Mouse (Mus musculus) bone marrow, adult 2 months (tissue): Measurements from ENCODE around the gene Saxo1. TPM values are rescaled to one million over a fixed set of nuclear protein-coding genes. Genes with fewer than 3 reads are reported as not detected.

Source experiments
- H3K27ac ChIP-seq: fragments of 200-500 bp; 2 replicates; pipeline ENCODE4 v1.5.1; 2012; ENCODE audit warnings: low read depth, mild to moderate bottlenecking, control low read depth, inconsistent platforms, low read length; ENCODE audit not compliant: control insufficient read depth, poor library complexity, insufficient read depth
- H3K4me1 ChIP-seq: fragments of 200-500 bp; 2 replicates; pipeline ENCODE4 v1.6.1; 2011; ENCODE audit warnings: low read length; ENCODE audit not compliant: control insufficient read depth, insufficient read depth
- H3K4me3 ChIP-seq: fragments of 200-500 bp; replicated peaks from 2 replicates; pipeline ENCODE3; 2011; ENCODE audit warnings: mild to moderate bottlenecking, low read depth, low read length, control low read depth; ENCODE audit not compliant: control insufficient read depth
- CTCF ChIP-seq: fragments of 200-500 bp; IDR thresholded peaks from 2 replicates; pipeline ENCODE4 v1.5.1; 2011; ENCODE audit warnings: low read length, control low read depth; ENCODE audit not compliant: control insufficient read depth, insufficient read depth
- POLR2A ChIP-seq: fragments of 200-500 bp; IDR thresholded peaks from 2 replicates; pipeline ENCODE4 v1.6.1; 2011; ENCODE audit warnings: low read depth, mild to moderate bottlenecking, control low read depth, low read length, borderline replicate concordance; ENCODE audit not compliant: control insufficient read depth
- WGBS: fragments of 180-500 bp; shearing (Covaris S2); methylation state at CpG from one replicate; pipeline ENCODE4 v1.1.7; 2018; 5-methylcytosine and 5-hydroxymethylcytosine counted together
- polyA plus RNA-seq: library from polyadenylated mRNA; stranded (reverse); fragments of >200 nt; gene quantifications from 2 replicates; pipeline ENCODE4 v1.2.4, GENCODE M21; 2011; ENCODE audit warnings: low replicate concordance; ENCODE audit not compliant: missing spikeins, insufficient read depth, insufficient read length

Saxo1 gene
- polyA plus RNA-seq, 1 experiment = not detected

DNA sequence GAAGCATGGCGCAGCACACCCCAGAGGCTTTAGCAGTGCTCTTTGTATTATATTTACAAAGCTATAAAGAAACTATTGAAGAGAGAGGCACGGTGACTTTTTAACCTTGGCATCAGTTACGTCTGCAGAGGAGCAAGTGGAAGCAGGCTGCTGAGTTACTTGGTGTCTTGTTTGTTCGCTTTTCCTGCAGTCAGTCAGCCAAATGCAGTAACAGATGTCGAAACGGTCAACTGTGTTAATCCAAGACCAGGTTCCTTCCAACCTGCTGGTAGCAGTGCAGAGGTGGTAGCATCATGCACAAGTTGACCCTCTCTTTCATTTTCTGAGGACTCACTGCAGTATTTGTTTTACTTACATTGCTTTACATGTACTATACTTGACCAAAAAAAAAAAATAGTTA lies 135.5 kb downstream of the Saxo1 start:
- Histone ChIP-seq H3K4me1 (no peaks in the 10 kb centered on the region), H3K4me3 (no peak overlapping the region), H3K27ac (no peak overlapping the region)
- TF ChIP-seq CTCF (no peak), POLR2A (no peak)
- 81% methylated on average over 6 of the region's 6 CpGs for whole genome bisulfite sequencing

DNA sequence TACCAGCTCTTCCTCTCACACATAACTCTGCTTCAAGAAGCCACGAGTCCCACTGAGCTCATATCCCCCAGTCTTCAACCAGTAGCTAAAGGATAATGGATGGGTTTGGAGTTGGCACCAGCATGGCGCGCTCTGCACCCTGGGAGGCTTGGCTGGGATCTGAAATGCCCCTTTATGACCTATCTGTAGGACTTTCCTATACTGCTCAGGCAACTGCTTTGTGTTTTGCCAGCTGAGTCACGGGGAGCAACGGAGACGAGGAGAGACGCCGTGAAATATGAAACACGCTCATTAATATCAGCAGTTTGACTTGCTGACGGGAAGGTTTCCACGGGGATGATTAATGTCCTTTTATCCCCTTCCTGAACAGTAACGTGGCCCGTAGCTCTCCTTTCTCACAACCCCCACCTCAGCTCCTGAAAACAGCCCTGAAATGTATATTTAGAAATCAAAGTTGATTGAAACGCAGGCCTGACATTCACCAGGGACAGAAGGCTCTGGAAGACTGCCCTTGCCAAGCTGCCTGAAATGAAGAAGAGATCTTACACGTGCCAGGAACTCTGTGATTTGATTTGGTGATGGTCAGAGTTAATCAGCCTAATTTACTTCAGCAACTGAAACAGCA lies 141.6 kb downstream of the Saxo1 start:
- no peak overlapping the region for H3K27ac ChIP-seq
- H3K4me3 ChIP-seq = no peak overlapping the region
- TF ChIP-seq POLR2A = no peak
- no peak for TF ChIP-seq CTCF
- no peaks in the 10 kb centered on the region for H3K4me1 ChIP-seq
- 49% methylated on average over 15 of the region's 15 CpGs for WGBS

GRCm38 (mm10) chr4:86413388-86413787 lies 144.7 kb downstream of the Saxo1 start:
- Histone ChIP-seq H3K4me1 (no peaks in the 10 kb centered on the region), H3K4me3 (no peak overlapping the region), H3K27ac (no peak overlapping the region)
- no peak for TF ChIP-seq POLR2A
- TF ChIP-seq CTCF = no peak
- 64% methylated on average over 3 of the region's 3 CpGs for WGBS

DNA sequence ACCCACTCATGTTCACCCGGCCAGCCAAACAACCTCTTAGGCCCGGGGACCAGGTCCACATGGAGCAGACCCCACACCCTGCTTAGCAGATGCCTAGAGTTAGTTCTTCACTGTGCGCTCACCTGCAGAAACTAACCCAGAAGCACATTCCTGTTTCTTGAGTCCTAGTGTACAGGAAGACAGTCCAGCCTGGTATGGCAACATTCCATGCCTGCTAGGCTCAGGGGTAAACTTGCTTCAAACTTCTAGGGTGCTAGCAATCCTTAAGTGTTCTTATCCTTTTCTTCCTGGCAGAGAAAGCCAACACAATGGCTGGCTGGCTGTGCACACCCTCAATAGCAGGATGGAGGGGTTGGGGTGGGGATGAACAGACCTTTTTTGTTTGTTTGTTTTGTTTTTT lies 147.2 kb downstream of the Saxo1 start:
- TF ChIP-seq CTCF = no peak
- no peak for TF ChIP-seq POLR2A
- no peaks in the 10 kb centered on the region for H3K4me1 ChIP-seq
- 86% methylated on average over 3 of the region's 3 CpGs for WGBS

DNA sequence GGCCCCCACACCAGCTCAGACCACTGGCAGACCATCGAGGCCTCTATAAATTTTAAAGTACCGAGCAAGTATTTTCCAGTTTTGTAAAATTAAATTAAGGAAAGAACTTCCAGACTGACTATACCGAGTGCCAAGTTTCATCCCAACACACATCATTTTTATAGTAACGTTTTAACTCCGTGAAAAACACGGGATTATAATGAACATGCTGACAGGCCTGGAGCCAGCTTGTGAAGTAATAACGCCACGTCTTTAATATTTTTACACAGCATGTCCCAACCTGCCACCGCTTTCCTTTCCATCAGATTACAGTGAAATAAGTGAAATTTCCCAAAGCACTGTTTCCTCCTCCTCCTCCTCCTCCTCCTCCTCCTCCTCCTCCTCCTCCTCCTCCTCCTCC lies 149.7 kb downstream of the Saxo1 start:
- 87% methylated on average over 9 of the region's 9 CpGs for WGBS
- TF ChIP-seq CTCF = no peak
- TF ChIP-seq POLR2A = no peak
- Histone ChIP-seq H3K27ac (no peak overlapping the region), H3K4me1 (no peaks in the 10 kb centered on the region), H3K4me3 (no peak overlapping the region)

More for the DNA sequence above, 147.2 kb downstream of the Saxo1 start:
- Histone ChIP-seq H3K4me3 (no peak overlapping the region), H3K27ac (no peak overlapping the region)

GRCm38 (mm10) chr4:86407200-86407527 lies 151.0 kb downstream of the Saxo1 start:
- 81% methylated on average over 3 of the region's 3 CpGs for WGBS
- H3K27ac ChIP-seq = no peak overlapping the region
- TF ChIP-seq CTCF = no peak
- TF ChIP-seq POLR2A = no peak
- no peak overlapping the region for H3K4me3 ChIP-seq
- H3K4me1 ChIP-seq = no peaks in the 10 kb centered on the region

GRCm38 (mm10) chr4:86406501-86407199 lies 151.5 kb downstream of the Saxo1 start:
- Histone ChIP-seq H3K4me3 (no peak overlapping the region), H3K27ac (no peak overlapping the region), H3K4me1 (no peaks in the 10 kb centered on the region)
- 56% methylated on average over 7 of the region's 7 CpGs for WGBS
- no peak for TF ChIP-seq POLR2A
- TF ChIP-seq CTCF = no peak

- Histone ChIP-seq H3K27ac (no peak overlapping the region), H3K4me1 (no peaks in the 10 kb centered on the region), H3K4me3 (no peak overlapping the region)
- no peak for TF ChIP-seq CTCF
- TF ChIP-seq POLR2A = no peak
- WGBS = 60% methylated on average over 3 of the region's 3 CpGs
Measured at GRCm38 (mm10) chr4:86401116-86401515, 157.0 kb downstream of the Saxo1 start.
